Mouse (Mus musculus) splenic B cell, adult 2 months (primary cell): ENCODE data around the gene Cnih4.

ENCODE experiments used
- DNase-seq: peaks from one replicate; pipeline ENCODE4 v3.0.0-alpha.2; 2011; ENCODE audit warnings: low read depth, low spot score
- H3K27me3 ChIP-seq: 2 replicates; pipeline ENCODE4 v1.6.1; 2012; ENCODE audit warnings: mild to moderate bottlenecking, low read length, moderate library complexity, mixed read lengths; ENCODE audit not compliant: control insufficient read depth, poor library complexity, insufficient read depth, severe bottlenecking
- H3K36me3 ChIP-seq: 2 replicates; pipeline ENCODE4 v1.6.1; 2012; ENCODE audit warnings: mild to moderate bottlenecking, low read length, moderate library complexity, mixed read lengths; ENCODE audit not compliant: control insufficient read depth, poor library complexity, insufficient read depth, severe bottlenecking

Cnih4 gene

DNA sequence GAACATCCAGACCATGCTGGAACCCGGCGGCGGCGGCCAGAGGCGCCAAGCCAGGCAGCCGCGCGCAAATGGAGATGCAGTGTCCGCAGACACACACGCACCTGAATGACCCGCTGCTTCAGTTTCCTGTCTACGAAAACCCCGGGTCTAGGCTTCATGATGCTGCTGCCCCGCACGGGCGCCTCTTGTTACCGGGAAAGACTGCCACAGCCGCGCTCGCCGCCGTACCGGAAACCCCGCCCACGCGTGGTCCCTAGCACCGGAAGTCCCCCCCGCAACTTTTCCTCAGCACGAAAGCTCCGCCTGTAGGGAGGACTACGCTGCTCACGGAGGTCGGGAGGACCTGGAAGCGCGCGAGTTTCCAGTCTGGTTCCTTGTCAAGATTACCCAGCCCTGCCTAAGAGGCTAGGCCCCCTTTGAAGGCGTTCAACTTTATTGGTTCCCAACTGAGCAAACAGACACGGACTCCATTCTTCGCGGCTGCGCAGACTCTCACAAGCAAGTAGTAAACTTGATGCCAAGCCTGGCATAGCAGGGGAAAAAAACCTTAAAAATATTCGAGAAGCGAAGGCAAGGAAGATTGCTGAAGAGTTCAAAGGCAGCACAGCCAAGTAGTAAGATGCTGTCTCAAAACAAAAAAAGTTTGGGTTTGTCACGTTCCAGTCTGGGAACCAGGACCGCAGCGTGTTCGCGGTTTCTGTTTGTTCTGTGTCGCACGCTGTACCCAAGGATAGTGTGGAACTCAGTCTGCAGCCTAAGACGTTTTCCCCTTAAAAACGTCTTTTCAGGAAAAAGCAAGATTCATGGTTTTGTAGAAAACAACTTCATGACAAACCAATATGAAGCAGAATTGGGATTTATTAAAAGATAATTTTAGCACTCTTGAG, at the start of gene Cnih4, which contains the start of gene Nvl:
Gene Cnih4 (plus strand): TSS at position 744 of the 887 bp plus-strand sequence.
Gene Nvl (minus strand): TSS at position 255 of the 887 bp plus-strand sequence.
- no peaks in the 10 kb centered on the region for H3K27me3 ChIP-seq
- peak; percentile 91 for DNase-seq
- H3K36me3 ChIP-seq, result peaks cover 2% of the 10 kb centered on the region; the same call in 1 of the 2 replicates

DNA sequence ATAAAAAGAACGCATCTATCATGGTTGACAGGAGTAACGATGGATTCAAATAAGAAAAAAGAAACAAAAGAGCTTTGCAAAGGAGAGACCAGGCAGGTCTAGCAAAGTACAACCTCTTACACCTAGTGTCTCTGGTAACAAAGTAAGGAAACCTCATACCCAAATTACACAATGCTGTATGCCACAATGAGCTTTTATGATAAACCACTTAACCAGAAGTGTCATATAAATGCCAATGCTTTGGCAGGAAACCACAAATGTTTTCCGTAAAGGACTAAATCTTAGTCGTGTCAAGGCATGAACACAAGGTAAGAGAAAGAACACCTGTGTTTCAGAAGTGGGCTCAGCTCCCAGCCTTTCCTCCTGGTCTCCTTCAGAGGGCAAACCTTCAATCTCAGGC, 27.4 kb upstream of the Cnih4 start:
- Histone ChIP-seq H3K36me3 (peaks cover 18% of the 10 kb centered on the region), H3K27me3 (no peaks in the 10 kb centered on the region)
- DNase-seq, result no peak

DNA sequence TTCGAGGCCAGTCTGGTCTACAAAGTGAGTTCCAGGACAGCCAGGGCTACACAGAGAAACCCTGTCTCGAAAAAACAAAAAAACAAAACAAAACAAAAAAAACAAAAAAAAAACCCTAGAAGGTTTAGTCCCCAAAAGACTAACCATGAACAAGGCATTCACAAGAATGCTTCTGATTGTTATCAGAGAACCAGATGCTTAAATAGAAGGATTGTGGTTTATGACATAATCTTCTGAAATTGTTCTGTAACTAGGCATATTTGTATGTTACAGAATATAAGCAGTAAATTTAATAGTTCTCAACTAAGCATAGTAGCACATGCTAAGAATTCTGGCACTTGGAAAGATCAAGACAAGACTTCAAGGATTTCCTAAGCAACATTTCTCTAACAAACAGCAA, 20.3 kb upstream of the Cnih4 start:
- peaks cover 21% of the 10 kb centered on the region for H3K36me3 ChIP-seq
- DNase-seq, result no peak

DNA sequence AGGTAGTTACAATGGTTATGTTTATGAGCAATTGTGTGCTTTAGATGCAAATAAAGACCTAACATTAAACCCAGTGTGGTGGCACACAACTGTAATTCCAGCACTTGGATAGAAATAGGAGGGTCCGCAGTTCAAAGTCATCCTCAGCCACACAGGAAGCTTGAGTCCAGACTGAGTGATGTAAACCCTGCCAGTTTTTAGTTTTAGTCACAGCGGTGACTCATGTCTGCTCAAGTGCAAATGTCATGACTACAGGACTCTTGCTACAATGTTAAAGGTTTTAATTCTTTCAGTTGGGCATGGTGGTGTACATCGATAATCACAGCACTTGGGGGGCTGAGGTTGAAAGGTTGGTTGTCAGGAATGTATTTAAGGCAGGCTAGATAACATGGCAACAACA, 18.6 kb upstream of the Cnih4 start:
- DNase-seq, result no peak
- Histone ChIP-seq H3K36me3 (peaks cover 15% of the 10 kb centered on the region; the same call in 1 of the 2 replicates), H3K27me3 (no peaks in the 10 kb centered on the region)

More for the DNA sequence above, 20.3 kb upstream of the Cnih4 start:
- no peaks in the 10 kb centered on the region for H3K27me3 ChIP-seq

DNA sequence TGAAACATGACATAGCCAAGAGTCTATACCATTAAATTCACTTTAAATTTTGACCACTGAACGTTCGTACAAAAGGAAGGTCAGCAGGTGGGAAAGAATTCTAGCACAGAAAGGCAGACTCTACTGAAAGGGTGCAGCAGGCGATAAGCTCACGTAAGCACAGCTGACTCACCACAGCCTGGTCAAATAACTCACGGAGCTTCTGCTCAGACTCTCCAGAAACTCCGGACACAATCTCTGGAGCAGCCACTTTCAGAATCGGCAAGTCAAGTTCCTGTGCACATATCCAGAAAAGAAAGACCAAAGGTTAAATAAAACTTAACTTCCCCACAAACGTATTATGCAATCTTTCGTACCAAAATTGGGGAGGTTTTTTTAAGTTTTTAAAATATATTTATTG, 17.7 kb upstream of the Cnih4 start:
- no peak for DNase-seq

DNA sequence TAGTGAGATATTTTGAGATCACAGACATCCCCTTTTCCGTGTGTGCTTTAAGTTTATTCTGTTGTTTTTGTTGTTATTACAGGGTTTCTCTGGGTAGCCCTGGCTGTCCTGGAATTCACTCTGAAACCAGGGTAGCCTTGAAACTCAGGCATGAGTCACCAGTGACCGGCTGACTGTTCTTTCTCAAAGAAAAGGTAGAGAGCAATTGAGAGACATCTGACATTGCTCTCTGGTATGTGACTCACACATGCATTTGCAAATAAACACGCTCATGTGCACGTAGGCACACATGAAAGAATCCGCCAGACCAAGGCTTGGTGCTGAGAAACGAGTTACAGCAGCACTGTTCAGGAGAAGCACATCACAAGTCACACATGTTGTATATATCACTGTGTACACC, 12.6 kb upstream of the Cnih4 start:
- Histone ChIP-seq H3K27me3 (no peaks in the 10 kb centered on the region), H3K36me3 (peaks cover 6% of the 10 kb centered on the region; the same call in 1 of the 2 replicates)
- DNase-seq, result no peak

More for the DNA sequence above, 17.7 kb upstream of the Cnih4 start:
- Histone ChIP-seq H3K36me3 (peaks cover 13% of the 10 kb centered on the region; the same call in 1 of the 2 replicates), H3K27me3 (no peaks in the 10 kb centered on the region)

DNA sequence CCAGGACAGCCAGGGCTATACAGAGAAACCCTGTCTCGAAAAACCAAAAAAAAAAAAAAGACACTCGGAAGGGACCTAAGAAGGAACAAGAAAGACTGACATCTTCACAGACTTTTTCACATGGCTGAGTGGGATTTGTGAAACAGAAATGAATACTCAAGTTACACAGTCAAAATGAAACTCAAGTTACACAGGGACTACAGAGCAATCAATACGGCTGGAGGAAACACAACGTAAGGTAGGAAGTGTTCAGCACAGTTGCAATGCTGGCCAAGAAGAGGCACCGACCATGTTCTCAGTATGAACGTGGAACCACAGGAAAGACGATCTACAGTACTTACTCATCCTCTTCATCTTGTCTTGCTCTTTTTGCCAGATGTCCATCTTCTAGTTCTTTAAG, 5.8 kb upstream of the Cnih4 start:
- DNase-seq, result peak; percentile 18
- Histone ChIP-seq H3K36me3 (peaks cover 6% of the 10 kb centered on the region; the same call in 1 of the 2 replicates), H3K27me3 (no peaks in the 10 kb centered on the region)

DNA sequence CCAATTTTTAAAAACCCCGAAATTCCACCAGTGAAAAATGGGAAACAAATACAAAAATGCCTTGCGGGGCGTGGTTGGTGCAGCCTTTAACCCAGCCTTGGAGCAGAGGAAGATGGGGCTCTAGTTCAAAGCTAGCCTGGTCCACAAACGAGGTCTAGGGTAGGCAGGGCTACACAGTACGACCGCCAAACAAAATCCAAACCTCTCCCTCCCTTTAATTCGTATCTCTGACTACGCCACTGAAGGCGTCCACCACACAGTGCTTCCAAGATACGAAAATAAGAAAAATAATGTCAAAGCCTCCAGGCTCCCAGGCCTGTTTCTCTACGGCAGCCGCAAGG, 914 bp upstream of the Cnih4 start:
- DNase-seq, result no peak
- Histone ChIP-seq H3K36me3 (peaks cover 2% of the 10 kb centered on the region; the same call in 1 of the 2 replicates), H3K27me3 (no peaks in the 10 kb centered on the region)

DNA sequence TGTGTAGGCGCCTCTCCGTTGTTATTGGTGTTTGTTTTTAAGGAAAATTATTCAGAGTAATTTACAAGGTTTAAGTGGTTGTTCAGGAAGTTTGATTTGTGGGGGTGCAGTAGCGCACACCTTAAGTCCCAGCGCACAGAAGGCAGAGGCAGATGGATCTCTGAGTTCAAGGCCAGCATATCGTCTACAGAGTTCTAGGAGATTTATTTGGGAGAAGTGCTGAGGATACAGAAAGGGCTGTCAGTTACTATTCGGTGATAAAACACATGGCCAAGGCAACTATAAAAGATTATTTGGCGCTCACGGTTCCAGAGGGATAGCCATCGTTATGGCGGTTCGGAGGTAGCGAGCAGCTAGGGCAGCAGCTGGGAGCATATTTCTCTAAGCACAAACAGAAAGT, 473 bp downstream of the Cnih4 start:
- peaks cover under 1% of the 10 kb centered on the region; the same call in 1 of the 2 replicates for H3K36me3 ChIP-seq
- no peaks in the 10 kb centered on the region for H3K27me3 ChIP-seq
- no peak for DNase-seq

DNA sequence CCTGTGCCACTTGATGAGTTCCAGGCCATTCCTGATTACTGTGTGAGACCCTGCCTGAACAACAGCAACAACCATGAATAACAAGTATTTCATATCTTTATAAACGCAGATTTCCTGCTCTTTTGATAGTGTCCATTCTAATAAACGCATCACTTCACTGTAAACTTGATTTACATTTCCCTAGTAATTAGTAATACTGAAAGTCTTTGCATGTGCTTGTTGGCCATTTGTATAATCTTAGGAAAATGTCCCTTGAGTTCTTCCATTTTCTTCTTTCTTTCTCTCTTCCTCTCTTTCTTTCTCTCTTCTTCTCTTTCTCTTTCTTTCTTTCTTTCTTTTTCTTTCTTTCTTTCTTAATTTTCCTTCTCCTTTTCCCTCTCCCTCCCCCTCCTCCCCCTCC, 1.7 kb downstream of the Cnih4 start:
- DNase-seq, result no peak
- H3K27me3 ChIP-seq, result no peaks in the 10 kb centered on the region
- H3K36me3 ChIP-seq, result no peaks in the 10 kb centered on the region

DNA sequence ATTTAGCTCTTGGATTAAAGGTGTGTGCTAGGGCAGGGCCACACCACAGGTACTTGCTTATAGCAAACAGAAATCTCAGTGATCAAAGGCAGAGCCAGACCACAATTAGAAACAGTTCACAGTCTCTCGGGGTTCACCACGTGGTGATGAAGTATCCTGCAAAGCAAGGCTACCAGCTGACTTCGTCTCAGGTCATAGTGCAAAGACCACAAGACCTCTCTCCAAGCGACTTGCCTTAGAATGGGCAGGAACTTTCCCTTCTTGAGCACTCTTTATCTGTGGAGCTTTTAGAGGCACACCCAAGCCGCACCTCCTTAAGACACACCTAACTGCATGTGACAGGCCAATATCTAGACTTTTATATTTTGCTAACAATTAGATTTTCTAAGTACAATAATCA, 4.0 kb downstream of the Cnih4 start:
- Histone ChIP-seq H3K27me3 (no peaks in the 10 kb centered on the region), H3K36me3 (no peaks in the 10 kb centered on the region)
- DNase-seq, result no peak

DNA sequence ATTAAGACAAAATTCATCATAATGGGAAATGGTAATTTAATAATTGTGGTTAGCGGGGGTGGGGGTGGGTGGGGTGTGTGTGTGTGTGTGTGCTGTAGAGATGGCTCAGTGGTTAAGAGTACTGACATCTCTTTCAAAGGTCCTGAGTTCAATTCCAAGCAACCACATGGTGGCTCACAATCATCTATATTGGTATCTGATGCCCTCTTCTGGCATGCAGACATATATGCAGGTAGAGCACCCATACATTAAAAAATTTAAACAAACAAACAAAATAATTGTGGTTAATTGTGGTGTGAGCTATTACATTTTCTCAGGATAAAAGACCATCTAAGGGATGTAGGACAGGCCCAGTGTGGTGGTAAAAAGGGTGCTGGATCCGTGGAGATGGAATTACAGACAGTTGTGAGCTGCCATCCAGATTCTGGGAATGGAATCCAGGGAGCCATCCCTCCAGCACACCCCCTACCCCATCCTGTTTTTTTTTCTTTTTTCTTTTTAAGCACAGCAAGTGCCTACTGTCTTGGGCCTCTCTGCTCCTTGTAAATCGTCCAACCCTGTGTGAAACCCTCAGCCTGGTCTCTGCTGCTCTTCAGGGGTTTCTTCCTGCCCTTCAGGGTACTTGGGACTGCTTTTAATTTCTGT, 5.0 kb downstream of the Cnih4 start:
- DNase-seq, result peak; percentile 41

DNA sequence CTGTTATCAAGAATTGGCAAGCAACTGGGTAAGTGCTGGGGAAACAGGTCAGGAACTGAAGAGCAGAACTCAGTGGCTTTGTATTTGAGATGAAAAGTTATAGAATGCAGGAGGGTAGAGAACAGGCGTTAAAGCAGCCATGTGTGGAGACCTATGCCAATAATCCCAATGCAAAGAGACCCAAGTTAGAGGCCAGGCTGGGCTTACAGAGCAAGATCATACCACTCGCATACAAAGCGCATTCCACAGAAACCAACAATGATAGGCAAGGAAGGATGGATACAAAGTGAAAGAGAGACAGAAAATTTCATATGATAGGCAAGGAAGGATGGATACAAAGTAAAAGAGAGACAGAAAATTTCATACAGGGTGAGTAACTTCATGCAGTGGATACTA, 5.9 kb downstream of the Cnih4 start:
- H3K27me3 ChIP-seq, result no peaks in the 10 kb centered on the region

More for the DNA sequence above, 5.0 kb downstream of the Cnih4 start:
- H3K27me3 ChIP-seq, result no peaks in the 10 kb centered on the region
- no peaks in the 10 kb centered on the region for H3K36me3 ChIP-seq

DNA sequence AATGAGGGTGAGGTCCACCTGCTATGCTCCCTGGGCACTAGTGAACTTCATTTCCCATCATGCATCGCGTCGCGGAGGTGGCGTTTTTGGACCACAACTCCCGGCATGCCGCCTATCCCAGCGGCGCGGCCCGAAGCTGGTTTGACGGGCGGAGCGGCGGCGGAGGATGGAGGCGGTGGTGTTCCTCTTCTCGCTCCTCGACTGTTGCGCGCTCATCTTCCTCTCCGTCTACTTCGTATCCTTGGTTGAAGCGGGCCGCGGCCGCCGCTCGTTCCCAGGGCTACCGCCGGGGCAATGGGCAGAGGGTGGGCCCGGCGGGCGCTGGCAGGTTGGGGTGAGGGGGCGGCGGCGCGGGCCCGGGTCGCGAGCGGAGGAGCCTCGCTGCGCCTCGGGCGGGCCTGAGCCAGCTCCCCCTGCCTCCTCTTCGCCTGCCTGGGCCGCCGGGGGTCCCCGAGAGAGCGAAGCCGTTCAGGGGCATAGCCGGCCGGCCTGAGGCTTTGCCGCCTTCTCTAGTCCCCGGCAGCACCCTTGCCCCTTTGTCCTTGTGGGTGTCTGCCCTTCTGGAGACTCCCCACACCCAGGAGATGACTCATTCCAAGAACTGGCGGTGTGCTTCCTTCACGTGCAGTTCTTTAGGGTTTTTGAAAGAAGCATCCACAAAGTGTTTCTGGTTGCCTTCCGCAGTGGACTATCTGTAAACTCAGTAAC, 6.5 kb downstream of the Cnih4 start:
- peak; percentile 92 for DNase-seq
- no peaks in the 10 kb centered on the region for H3K27me3 ChIP-seq

More for the DNA sequence above, 5.9 kb downstream of the Cnih4 start:
- H3K36me3 ChIP-seq, result no peaks in the 10 kb centered on the region
- no peak for DNase-seq

More for the DNA sequence above, 6.5 kb downstream of the Cnih4 start:
- H3K36me3 ChIP-seq, result 0 out of 2 replicates have a peak, but pooled peaks cover 3% of the 10 kb centered on the region
